In genomic region chr7:92560986-92561876, GRCm38 (mm10) we compare ENCODE assay signal across 8 mouse cellular contexts. TPM values are rescaled to one million over a fixed set of nuclear protein-coding genes. Genes with fewer than 3 reads are reported as not detected.
DNase-seq lines count a peak whose midpoint lies in the region; ATAC-seq lines count a peak whose summit lies in the region.

TSS of gene Ccdc90b (plus strand) at chr7:92561149.

- peak within 1 kb of the TSS; percentile 68 for H3K9ac ChIP-seq in heart, embryonic 12.5 days
- H3K9ac ChIP-seq in kidney, embryonic 16.5 days (replicated peaks; ENCODE audit: low read length) = peak within 1 kb of the TSS; percentile 82

- under 1% methylated on average over 60 of the region's 60 CpGs for WGBS in heart, embryonic 12.5 days
- under 1% methylated on average over 60 of the region's 60 CpGs for WGBS in kidney, embryonic 16.5 days

- H3K36me3 ChIP-seq in heart, embryonic 12.5 days = peaks cover 4% of the 10 kb centered on the region; the same call in 1 of the 2 replicates
- H3K36me3 ChIP-seq in kidney, embryonic 16.5 days (ENCODE audit: insufficient read depth, low read length) = peaks cover 3% of the 10 kb centered on the region; the same call in 1 of the 2 replicates

- peaks cover 6% of the 10 kb centered on the region; the same call in 1 of the 2 replicates for H3K4me1 ChIP-seq in heart, embryonic 12.5 days (replicated peaks)
- peaks cover 5% of the 10 kb centered on the region; the same call in 1 of the 2 replicates for H3K4me1 ChIP-seq in kidney, embryonic 16.5 days (ENCODE audit: insufficient read depth, low read length)

- peak; percentile 98 for ATAC-seq in heart, embryonic 12.5 days (ENCODE audit: insufficient number of reproducible peaks, low FRiP score)
- ATAC-seq in kidney, embryonic 16.5 days (ENCODE audit: low FRiP score, low TSS enrichment) = peak; percentile 99

- peak within 1 kb of the TSS; percentile 75 for H3K4me2 ChIP-seq in heart, embryonic 12.5 days
- H3K4me2 ChIP-seq in kidney, embryonic 16.5 days (replicated peaks; ENCODE audit: low read depth, low read length) = peak within 1 kb of the TSS; percentile 75

- no peaks in the 10 kb centered on the region for H3K9me3 ChIP-seq in heart, embryonic 12.5 days (replicated peaks)
- H3K9me3 ChIP-seq in kidney, embryonic 16.5 days (ENCODE audit: low read length) = no peaks in the 10 kb centered on the region

- H3K27ac ChIP-seq in heart, embryonic 12.5 days (ENCODE audit: poor library complexity, severe bottlenecking) = peak within 1 kb of the TSS; percentile 88
- peak within 1 kb of the TSS; percentile 98 for H3K27ac ChIP-seq in kidney, embryonic 16.5 days (ENCODE audit: low read length)

- no peaks in the 10 kb centered on the region for H3K27me3 ChIP-seq in heart, embryonic 12.5 days (replicated peaks)
- no peaks in the 10 kb centered on the region for H3K27me3 ChIP-seq in kidney, embryonic 16.5 days (ENCODE audit: insufficient read depth, low read length)

- DNase-seq in CD4-positive helper T cell, adult 2 months (ENCODE audit: low read depth, low spot score) = peak; percentile 91
- DNase-seq in c-Kit-negative CD71-positive TER-119-positive erythroid progenitor cells, embryonic 14.5 days (ENCODE audit: low read depth, low spot score) = peak; percentile 71
- peak; percentile 66 for DNase-seq in fat pad, adult 2 months (ENCODE audit: extremely low read depth, low read depth, low spot score)
- peak; percentile 86 for DNase-seq in liver
- DNase-seq in monocyte, adult 2 months (ENCODE audit: low read depth in 1 of 2, low spot score in 2 of 2) = peak; percentile 54 to 69
- DNase-seq in spleen, postnatal 14 days (ENCODE audit: low spot score in 2 of 2) = peak; percentile 50 to 59

- H3K4me3 ChIP-seq in heart, embryonic 12.5 days = peak within 1 kb of the TSS; percentile 58
- H3K4me3 ChIP-seq in kidney, embryonic 16.5 days (ENCODE audit: low read length) = peak within 1 kb of the TSS; percentile 96

RNA-seq across cellular contexts. Expression of gene Ccdc90b, which starts in this region (rescaled TPM):
- polyA plus RNA-seq in heart, embryonic 12.5 days (2016; fragmentation: Nextera tagmentation; extraction: Ambion mirVana) = 54.8 and 56.4 TPM in 2 replicates
- 50.3 and 52.7 TPM in 2 replicates for polyA plus RNA-seq in kidney, embryonic 16.5 days (2015; fragmentation: Nextera tagmentation; extraction: Ambion mirVana)

Comparison
In these comparisons a context has a peak if more than half of its experiments do, and no peak if none do; other contexts are left out.
1. Peak in every context shown above with its lines: DNase-seq, ATAC-seq, H3K4me3 ChIP-seq and H3K27ac ChIP-seq.